Mouse (Mus musculus) liver, postnatal 0 days (tissue): Measurements from ENCODE around the gene Sclt1.

ENCODE experiments used
- CTCF ChIP-seq: sonication (generic); IDR thresholded peaks from 2 replicates; pipeline ENCODE4 v1.5.1; 2016; ENCODE audit warnings: antibody characterized with exemption, low read depth
- EP300 ChIP-seq: IDR thresholded peaks from 2 replicates; pipeline ENCODE4 v1.6.1; 2016; ENCODE audit warnings: antibody characterized with exemption, low read depth, mild to moderate bottlenecking

- TF ChIP-seq EP300 (no peak), CTCF (no peak)
Observed at GRCm38 (mm10) chr3:41589246-41589914, 152.9 kb downstream of the Sclt1 start.
